8 mouse cellular contexts compared by ENCODE assay signal in the genomic region with DNA sequence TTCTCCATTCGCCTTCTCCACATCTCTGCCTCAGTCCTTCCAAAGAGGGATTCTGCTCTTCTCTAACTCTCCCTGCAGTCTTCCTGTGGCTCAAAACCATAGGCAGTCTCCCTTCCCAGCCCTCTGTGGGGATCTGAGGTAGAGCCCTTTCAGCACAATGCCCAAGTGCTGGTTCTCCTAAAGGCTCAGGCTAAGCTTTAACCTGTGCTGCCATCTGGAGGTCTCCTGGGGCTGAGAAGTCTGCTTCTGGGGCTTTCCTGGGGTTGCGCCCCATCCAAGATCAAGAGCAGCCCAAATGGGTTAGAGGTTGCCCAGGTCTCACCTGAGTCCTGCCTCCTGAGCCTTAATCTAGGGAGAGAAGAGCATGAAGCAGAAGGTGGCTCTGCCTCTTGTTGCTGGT. TPM values are rescaled to one million over a fixed set of nuclear protein-coding genes. Genes with fewer than 3 reads are reported as not detected.
DNase-seq lines count a peak whose midpoint lies in the region; ATAC-seq lines count a peak whose summit lies in the region.

No protein-coding gene starts in this region.

- no peak overlapping the region for H3K9ac ChIP-seq in hindbrain, embryonic 16.5 days (ENCODE audit: low read depth, low read length)
- H3K9ac ChIP-seq in embryonic facial prominence, embryonic 14.5 days (ENCODE audit: low read depth, low read length), result no peak overlapping the region
- no peak overlapping the region for H3K9ac ChIP-seq in forebrain, embryonic 16.5 days (replicated peaks; ENCODE audit: low read depth, low read length)

- peak overlapping the region; percentile 51; the same call in 1 of the 2 replicates for H3K27ac ChIP-seq in hindbrain, embryonic 10.5 days
- H3K27ac ChIP-seq in hindbrain, embryonic 16.5 days (ENCODE audit: low read depth, low read length), result no peak overlapping the region
- no peak overlapping the region for H3K27ac ChIP-seq in embryonic facial prominence, embryonic 14.5 days (replicated peaks; ENCODE audit: low read depth, low read length)
- H3K27ac ChIP-seq in forebrain, embryonic 16.5 days (ENCODE audit: low read length), result no peak overlapping the region

- H3K4me3 ChIP-seq in hindbrain, embryonic 10.5 days, result no peak overlapping the region
- no peak overlapping the region for H3K4me3 ChIP-seq in hindbrain, embryonic 16.5 days (ENCODE audit: low read length)
- H3K4me3 ChIP-seq in embryonic facial prominence, embryonic 14.5 days (ENCODE audit: low read depth, low read length), result no peak overlapping the region
- H3K4me3 ChIP-seq in forebrain, embryonic 16.5 days (replicated peaks; ENCODE audit: low read length), result no peak overlapping the region

- WGBS in hindbrain, embryonic 10.5 days, result 90% methylated on average over 2 of the region's 2 CpGs
- WGBS in hindbrain, embryonic 16.5 days, result 91% methylated on average over 2 of the region's 2 CpGs
- WGBS in embryonic facial prominence, embryonic 14.5 days, result 87% methylated on average over 2 of the region's 2 CpGs
- WGBS in forebrain, embryonic 16.5 days, result 86% methylated on average over 2 of the region's 2 CpGs

- no peaks in the 10 kb centered on the region for H3K27me3 ChIP-seq in hindbrain, embryonic 10.5 days (ENCODE audit: insufficient read depth, poor library complexity, severe bottlenecking)
- H3K27me3 ChIP-seq in hindbrain, embryonic 16.5 days (replicated peaks; ENCODE audit: control insufficient read depth, insufficient read depth, low read length), result no peaks in the 10 kb centered on the region
- no peaks in the 10 kb centered on the region for H3K27me3 ChIP-seq in embryonic facial prominence, embryonic 14.5 days (replicated peaks; ENCODE audit: control insufficient read depth, insufficient read depth, low read length)
- H3K27me3 ChIP-seq in forebrain, embryonic 16.5 days (replicated peaks; ENCODE audit: control insufficient read depth, insufficient read depth, low read length), result no peaks in the 10 kb centered on the region

- H3K4me2 ChIP-seq in hindbrain, embryonic 16.5 days (ENCODE audit: low read length), result no peak overlapping the region
- H3K4me2 ChIP-seq in embryonic facial prominence, embryonic 14.5 days (ENCODE audit: low read depth, low read length), result no peak overlapping the region
- H3K4me2 ChIP-seq in forebrain, embryonic 16.5 days (ENCODE audit: low read length), result no peak overlapping the region

- H3K36me3 ChIP-seq in hindbrain, embryonic 10.5 days, result peaks cover 4% of the 10 kb centered on the region; the same call in 1 of the 2 replicates
- H3K36me3 ChIP-seq in hindbrain, embryonic 16.5 days (ENCODE audit: control insufficient read depth, insufficient read depth, low read length), result no peaks in the 10 kb centered on the region
- H3K36me3 ChIP-seq in embryonic facial prominence, embryonic 14.5 days (ENCODE audit: control insufficient read depth, insufficient read depth, low read length), result 0 out of 2 replicates have a peak, but pooled peaks cover 4% of the 10 kb centered on the region
- no peaks in the 10 kb centered on the region for H3K36me3 ChIP-seq in forebrain, embryonic 16.5 days (ENCODE audit: control insufficient read depth, insufficient read depth)

- DNase-seq in hindbrain, embryonic 10.5 days (ENCODE audit: low spot score), result no peak
- DNase-seq in urinary bladder, postnatal 36 days (ENCODE audit: low spot score in 2 of 2), result peak; percentile 33 to 35
- no peak for DNase-seq in urinary bladder, postnatal 4 days (ENCODE audit: low spot score in 2 of 2)
- DNase-seq in embryonic facial prominence, embryonic 14.5 days (ENCODE audit: low spot score), result peak; percentile 56
- DNase-seq in lung, postnatal 14 days, result peak; percentile 64
- no peak for DNase-seq in spleen, postnatal 4 days (ENCODE audit: low spot score in 2 of 2)

- no peak for ATAC-seq in hindbrain, embryonic 16.5 days
- no peak for ATAC-seq in embryonic facial prominence, embryonic 14.5 days (ENCODE audit: low read depth)
- no peak for ATAC-seq in forebrain, embryonic 16.5 days

- peaks cover 16% of the 10 kb centered on the region for H3K4me1 ChIP-seq in hindbrain, embryonic 10.5 days (replicated peaks)
- no peaks in the 10 kb centered on the region for H3K4me1 ChIP-seq in hindbrain, embryonic 16.5 days (ENCODE audit: control insufficient read depth, insufficient read depth, low read depth, low read length)
- peaks cover 5% of the 10 kb centered on the region; the same call in 1 of the 2 replicates for H3K4me1 ChIP-seq in embryonic facial prominence, embryonic 14.5 days (ENCODE audit: control insufficient read depth, insufficient read depth, low read length)
- H3K4me1 ChIP-seq in forebrain, embryonic 16.5 days (replicated peaks; ENCODE audit: control insufficient read depth, insufficient read depth, low read length), result no peaks in the 10 kb centered on the region

- no peaks in the 10 kb centered on the region for H3K9me3 ChIP-seq in hindbrain, embryonic 10.5 days
- H3K9me3 ChIP-seq in hindbrain, embryonic 16.5 days (ENCODE audit: control insufficient read depth, low read length), result no peaks in the 10 kb centered on the region
- H3K9me3 ChIP-seq in embryonic facial prominence, embryonic 14.5 days (ENCODE audit: control insufficient read depth, low read length), result no peaks in the 10 kb centered on the region
- no peaks in the 10 kb centered on the region for H3K9me3 ChIP-seq in forebrain, embryonic 16.5 days (ENCODE audit: control insufficient read depth, low read length)

RNA-seq across cellular contexts. Expression of a gene that starts 32.4 kb away (rescaled TPM):
- 38.4 and 42.9 TPM in 2 replicates for polyA plus RNA-seq in hindbrain, embryonic 10.5 days (2016; fragmentation: Nextera tagmentation; extraction: Ambion mirVana)
- polyA plus RNA-seq in hindbrain, embryonic 16.5 days (2015; fragmentation: Nextera tagmentation; extraction: Ambion mirVana), result 6.3 and 7.9 TPM in 2 replicates
- 60.1 and 79.9 TPM in 2 replicates for polyA plus RNA-seq in embryonic facial prominence, embryonic 14.5 days (2014; fragmentation: Nextera tagmentation; extraction: Ambion mirVana)
- polyA plus RNA-seq in forebrain, embryonic 16.5 days (2015; fragmentation: Nextera tagmentation; extraction: Ambion mirVana), result 3.8 and 4.7 TPM in 2 replicates

Comparison
In these comparisons a context has a peak if more than half of its experiments do, and no peak if none do; other contexts are left out.
1. DNase-seq: peak in urinary bladder, postnatal 36 days (2 of 2), embryonic facial prominence, embryonic 14.5 days (single experiment) and lung, postnatal 14 days (single experiment); none in hindbrain, embryonic 10.5 days (single experiment), urinary bladder, postnatal 4 days (0 of 2) and spleen, postnatal 4 days (0 of 2).